Mouse (Mus musculus): ENCODE measurements around the gene Tipin.

- TF ChIP-seq CTCF (IDR thresholded peaks at IDR 0.05; ENCODE audit: control insufficient read depth, insufficient read depth, insufficient read length) (no peak), MAX (IDR thresholded peaks at IDR 0.05) (no peak), MYOG (IDR thresholded peaks at IDR 0.05; ENCODE audit: control insufficient read depth, extremely low read depth, insufficient read length) (no peak), CEBPB (IDR thresholded peaks at IDR 0.05; ENCODE audit: low read depth) (no peak), MYOD1 (IDR thresholded peaks at IDR 0.05; ENCODE audit: control insufficient read depth, insufficient read length, low read depth) (no peak)
These were observed 32.0 kb upstream of the Tipin start for GRCm38 (mm10) chr9:64249371-64249770.
